Mouse (Mus musculus) layer of hippocampus, adult 2 months (tissue): ENCODE measurements around the gene Gm49630. TPM values are rescaled to one million over a fixed set of nuclear protein-coding genes. Genes with fewer than 3 reads are reported as not detected.
"Not testable (repeated sequence)": the region's sequence is repeated elsewhere in the genome, so short reads cannot be mapped to it uniquely, and the experiment has no call there.

Source experiments
- DNase-seq, 2 experiments: peaks; one replicate each; pipeline ENCODE4 v3.0.0; 2022; ENCODE audit warnings: low spot score in 2 of 2
- H3K27ac ChIP-seq: fragments of 200-600 bp; 2 replicates; pipeline ENCODE4 v1.8.1; 2022
- H3K4me3 ChIP-seq: fragments of 200-600 bp; 2 replicates; pipeline ENCODE4 v1.8.1; 2022; ENCODE audit warnings: mild to moderate bottlenecking
- CTCF ChIP-seq: fragments of 200-600 bp; conservative IDR thresholded peaks from 2 replicates; pipeline ENCODE4 v1.8.1; 2022; ENCODE audit warnings: antibody characterized with exemption, mild to moderate bottlenecking, moderate library complexity
- long read RNA-seq, 2 experiments: library from polyadenylated mRNA; stranded (forward); transcript quantifications; one replicate each; pipeline ENCODE4 v2.0.0; 2021; ENCODE audit warnings: borderline mapping rate in 2 of 2
- total RNA-seq, 2 experiments: library from RNA; stranded (reverse); gene quantifications; 2 replicates each; pipeline ENCODE4 v1.2.3; 2021

Gene Gm49630
- total RNA-seq = not detected
- long read RNA-seq, experiment 1 = 0 reads
- long read RNA-seq, experiment 2 = 0 reads

- DNase-seq, H3K27ac ChIP-seq, H3K4me3 ChIP-seq: not testable (repeated sequence)
These were observed at the start of gene Gm49630 for GRCm38 (mm10) chr17:7371879-7372278. Gene Gm49630, minus strand, starts transcription at chr17:7371979.

GRCm38 (mm10) chr17:7420191-7420973 lies 48.6 kb upstream of the Gm49630 start:
- H3K27ac ChIP-seq, H3K4me3 ChIP-seq: not testable (repeated sequence)
- TF ChIP-seq CTCF = peak; percentile 68
- peak in 1 of 2 experiments; percentile 12 for DNase-seq

- H3K27ac ChIP-seq, DNase-seq: not testable (repeated sequence)
These were observed 43.0 kb upstream of the Gm49630 start for GRCm38 (mm10) chr17:7414601-7415310.

GRCm38 (mm10) chr17:7413336-7413735 lies 41.6 kb upstream of the Gm49630 start:
- not testable (repeated sequence) for DNase-seq, H3K4me3 ChIP-seq, H3K27ac ChIP-seq

More at GRCm38 (mm10) chr17:7414601-7415310, 43.0 kb upstream of the Gm49630 start:
- H3K4me3 ChIP-seq = not testable (repeated sequence)

- H3K27ac ChIP-seq, H3K4me3 ChIP-seq, DNase-seq: not testable (repeated sequence)
These were observed 28.0 kb upstream of the Gm49630 start for GRCm38 (mm10) chr17:7399770-7400169.

GRCm38 (mm10) chr17:7398198-7398847 lies 26.5 kb upstream of the Gm49630 start:
- not testable (repeated sequence) for H3K4me3 ChIP-seq, H3K27ac ChIP-seq, DNase-seq

GRCm38 (mm10) chr17:7397079-7397478 lies 25.3 kb upstream of the Gm49630 start:
- not testable (repeated sequence) for H3K27ac ChIP-seq, H3K4me3 ChIP-seq, DNase-seq

- H3K27ac ChIP-seq, H3K4me3 ChIP-seq, DNase-seq: not testable (repeated sequence)
These were observed 24.5 kb upstream of the Gm49630 start for GRCm38 (mm10) chr17:7396288-7396687.

- DNase-seq, H3K4me3 ChIP-seq, H3K27ac ChIP-seq: not testable (repeated sequence)
These were observed 23.9 kb upstream of the Gm49630 start for GRCm38 (mm10) chr17:7395671-7396070.

- DNase-seq, H3K4me3 ChIP-seq, H3K27ac ChIP-seq: not testable (repeated sequence)
These were observed 23.3 kb upstream of the Gm49630 start for GRCm38 (mm10) chr17:7395116-7395515.

- DNase-seq = peak; percentile 32 to 35
These were observed 18.1 kb upstream of the Gm49630 start for GRCm38 (mm10) chr17:7389898-7390297.

GRCm38 (mm10) chr17:7388958-7389356 lies 17.2 kb upstream of the Gm49630 start:
- DNase-seq, H3K27ac ChIP-seq, H3K4me3 ChIP-seq: not testable (repeated sequence)

More at GRCm38 (mm10) chr17:7389898-7390297, 18.1 kb upstream of the Gm49630 start:
- not testable (repeated sequence) for H3K4me3 ChIP-seq, H3K27ac ChIP-seq

- H3K4me3 ChIP-seq, H3K27ac ChIP-seq, DNase-seq: not testable (repeated sequence)
These were observed 16.7 kb upstream of the Gm49630 start for GRCm38 (mm10) chr17:7388341-7388957.

GRCm38 (mm10) chr17:7386016-7386415 lies 14.2 kb upstream of the Gm49630 start:
- H3K4me3 ChIP-seq, DNase-seq, H3K27ac ChIP-seq: not testable (repeated sequence)

- DNase-seq = not testable (repeated sequence)
These were observed 13.6 kb upstream of the Gm49630 start, which contains the start of gene Unc93a2 for GRCm38 (mm10) chr17:7385364-7385763. Gene Unc93a2, minus strand, starts transcription at chr17:7385464.

GRCm38 (mm10) chr17:7383167-7384143 lies 11.7 kb upstream of the Gm49630 start:
- not testable (repeated sequence) for H3K4me3 ChIP-seq, DNase-seq

More at GRCm38 (mm10) chr17:7385364-7385763, 13.6 kb upstream of the Gm49630 start, which contains the start of gene Unc93a2:
- H3K27ac ChIP-seq, H3K4me3 ChIP-seq: not testable (repeated sequence)

GRCm38 (mm10) chr17:7382711-7383110 lies 10.9 kb upstream of the Gm49630 start:
- H3K4me3 ChIP-seq, DNase-seq, H3K27ac ChIP-seq: not testable (repeated sequence)

More at GRCm38 (mm10) chr17:7383167-7384143, 11.7 kb upstream of the Gm49630 start:
- H3K27ac ChIP-seq = not testable (repeated sequence)
